Mouse (Mus musculus): ENCODE data around the gene Tmem161b. TPM values are rescaled to one million over a fixed set of nuclear protein-coding genes. Genes with fewer than 3 reads are reported as not detected.

Gene Tmem161b
- total RNA-seq, 1 experiment from 2014 or later, result 27.1 TPM

DNA sequence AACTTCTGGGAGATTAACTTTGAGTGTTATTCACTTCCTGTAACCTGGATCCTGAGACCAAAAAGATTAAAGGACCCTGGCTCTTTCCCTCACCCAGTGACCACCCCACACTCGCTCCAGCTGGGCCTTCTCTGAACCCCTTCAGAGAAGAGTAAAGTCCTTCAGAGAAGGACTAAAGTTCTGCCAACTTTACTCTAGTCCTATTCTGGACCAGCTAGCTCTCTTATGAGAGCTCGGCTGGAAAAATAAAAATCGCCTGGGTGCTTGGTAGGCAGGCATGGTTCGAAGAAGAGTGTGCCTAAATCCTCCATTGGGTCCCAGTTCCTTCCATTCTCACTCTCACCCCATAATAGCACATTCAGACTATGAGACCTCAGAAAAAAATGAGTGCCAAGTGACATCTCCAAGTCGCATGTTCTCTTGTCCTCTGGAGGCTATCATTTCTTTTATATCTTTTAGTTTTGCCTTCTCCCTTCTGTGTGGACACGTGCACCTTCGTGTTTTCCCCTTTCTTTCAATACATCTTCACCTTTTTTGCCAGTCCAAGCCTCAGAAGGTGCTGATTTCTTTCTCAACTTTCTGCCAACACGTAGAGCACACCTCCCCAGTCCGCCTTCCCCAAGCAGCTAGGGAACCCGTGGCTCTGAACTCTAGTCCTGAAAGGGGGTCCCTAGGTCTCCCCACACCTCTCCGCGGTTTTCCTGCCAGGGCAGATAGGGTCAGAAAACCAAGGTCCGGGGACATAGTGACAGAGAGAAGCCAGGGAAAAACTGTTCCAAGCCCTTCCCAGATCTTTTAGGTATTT lies 121.8 kb downstream of the Tmem161b start:
- ATAC-seq (replicated peaks; ENCODE audit: insufficient number of reproducible peaks, low FRiP score, low TSS enrichment, poor library complexity, severe bottlenecking), result no peak

GRCm38 (mm10) chr13:84344711-84345110 lies 122.6 kb downstream of the Tmem161b start:
- no peak for ATAC-seq (replicated peaks; ENCODE audit: insufficient number of reproducible peaks, low FRiP score, low TSS enrichment, poor library complexity, severe bottlenecking)

GRCm38 (mm10) chr13:84345114-84345513 lies 123.0 kb downstream of the Tmem161b start:
- ATAC-seq (replicated peaks; ENCODE audit: insufficient number of reproducible peaks, low FRiP score, low TSS enrichment, poor library complexity, severe bottlenecking), result no peak

All from monocyte, adult 5-6 weeks (primary cell).